9 mouse cellular contexts compared by ENCODE assay signal in genomic region chr8:46508488-46509395, GRCm38 (mm10). TPM values are rescaled to one million over a fixed set of nuclear protein-coding genes. Genes with fewer than 3 reads are reported as not detected.
DNase-seq lines count a peak whose midpoint lies in the region.
"Had no signal": no experiment of that assay in that cellular context is flagged by ENCODE, and none has a peak within 500 bp of the region (broad histone marks: within the 10 kb centered on the region; RNA-seq: fewer than 3 reads in every experiment).

No protein-coding gene starts in this region.

- no peak overlapping the region for H3K4me3 ChIP-seq in brown adipose tissue, adult 24 weeks (ENCODE audit: insufficient read depth, low read depth, low read length)
- H3K4me3 ChIP-seq: midbrain, embryonic 12.5 days had no signal

- peak overlapping the region; percentile 6 for H3K27ac ChIP-seq in brown adipose tissue, adult 24 weeks (replicated peaks; ENCODE audit: low read depth, low read length)
- H3K27ac ChIP-seq: hindbrain, postnatal 0 days; midbrain, embryonic 12.5 days had no signal

- intact Hi-C loops in left cerebral cortex, postnatal 10 days (cut with DNase I): no loop called here

- peaks cover 9% of the 10 kb centered on the region for H3K4me1 ChIP-seq in brown adipose tissue, adult 24 weeks (ENCODE audit: control insufficient read depth, insufficient read depth, insufficient read length, low read length)
- H3K4me1 ChIP-seq: midbrain, embryonic 12.5 days had no signal

- peak; percentile 52 for DNase-seq in kidney, adult 11 months
- no peak for DNase-seq in kidney, adult 9 months
- DNase-seq in cerebellum, postnatal 25 days: peak; percentile 20 to 43
- DNase-seq in monocyte, adult 2 months (ENCODE audit: low read depth in 1 of 2, low spot score in 2 of 2): peak; percentile 24 to 29
- DNase-seq in left cerebral cortex, postnatal 10 days (ENCODE audit: extremely low spot score in 1 of 2, low spot score in 2 of 2): no peak
- DNase-seq in retina, embryonic 14.5 days (ENCODE audit: low spot score): no peak

RNA-seq across cellular contexts. Expression of gene Acsl1, which starts 37.9 kb away (rescaled TPM):
- polyA plus RNA-seq in brown adipose tissue, adult 24 weeks (2012; ENCODE audit: insufficient read depth, insufficient read length, missing spikeins): 734 and 1,073 TPM in 2 replicates
- total RNA-seq in left cerebral cortex, postnatal 10 days (2021): 10 to 100 TPM; 46.5 to 48.4 TPM

RNA-seq across cellular contexts. Expression of gene Cenpu, which starts 43.1 kb away (rescaled TPM):
- polyA plus RNA-seq in brown adipose tissue, adult 24 weeks (2012; ENCODE audit: insufficient read depth, insufficient read length, missing spikeins): not detected in 2 replicates
- total RNA-seq in left cerebral cortex, postnatal 10 days (2021): 1 to 10 TPM; 2.7 to 3.6 TPM

Comparison
In these comparisons a context has a peak if more than half of its experiments do, and no peak if none do; other contexts are left out.
1. DNase-seq: peak in kidney, adult 11 months (single experiment), cerebellum, postnatal 25 days (2 of 2) and monocyte, adult 2 months (2 of 2); none in kidney, adult 9 months (single experiment), left cerebral cortex, postnatal 10 days (0 of 2) and retina, embryonic 14.5 days (single experiment).